Mouse (Mus musculus): ENCODE results near the gene Anxa5.
A peak's percentile ranks its signal among the peaks of the same experiment; 100 is the strongest.

The Anxa5 gene

DNA sequence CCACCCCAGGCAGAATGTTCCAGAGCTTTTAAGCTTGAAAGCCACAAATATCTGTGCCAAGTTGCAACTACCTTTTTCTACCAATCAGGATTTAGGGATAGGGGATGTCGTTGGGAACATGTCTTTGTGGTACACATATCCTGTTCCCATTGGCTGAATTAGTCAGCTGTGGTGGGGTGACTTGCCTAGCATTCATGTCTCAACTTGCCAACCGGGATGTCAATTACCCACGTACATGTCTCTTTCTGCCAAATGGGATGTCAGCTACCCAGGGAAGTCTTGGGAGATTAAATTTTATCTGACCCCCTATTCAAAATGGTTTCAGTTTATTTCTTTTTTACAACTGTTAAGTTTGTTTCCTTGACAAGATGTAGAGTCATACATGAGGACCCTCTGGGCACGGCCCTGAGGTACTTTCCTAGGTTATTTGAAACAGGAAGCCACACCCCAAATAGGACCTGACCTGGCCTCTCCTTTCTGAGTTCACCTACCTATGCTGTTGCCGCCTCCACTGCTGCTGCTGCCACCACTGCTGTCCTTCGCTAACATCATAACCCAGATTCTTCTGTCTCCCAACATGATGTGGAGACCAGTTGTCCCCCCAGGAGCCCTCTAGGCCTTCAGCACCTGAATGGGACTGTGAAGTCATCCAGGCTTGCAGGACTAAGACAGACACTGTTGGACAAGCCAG is 13.3 kb upstream of the Anxa5 start:
- DNase-seq (ENCODE audit: low read depth, low spot score), result no peak

DNA sequence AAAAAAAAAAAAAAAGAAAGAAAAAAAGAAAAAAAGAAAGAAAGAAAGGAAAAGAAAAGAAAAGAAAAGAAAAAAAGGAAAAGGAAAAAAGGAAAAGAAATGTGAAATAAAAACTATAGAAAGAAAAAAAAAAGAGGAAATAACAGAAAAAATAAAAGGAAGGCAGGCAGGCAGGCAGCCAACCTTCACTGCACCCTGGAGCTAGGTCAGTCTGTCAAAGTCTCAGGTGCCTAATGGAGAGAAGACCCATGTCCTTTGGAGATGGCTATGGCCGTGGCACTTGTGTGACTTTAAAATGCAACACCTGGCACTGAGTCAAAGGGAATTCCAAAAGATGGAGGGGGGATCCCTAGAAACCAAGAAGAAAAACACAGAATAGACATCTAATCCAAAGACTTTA is 12.7 kb upstream of the Anxa5 start:
- DNase-seq (ENCODE audit: low read depth, low spot score), result no peak

DNA sequence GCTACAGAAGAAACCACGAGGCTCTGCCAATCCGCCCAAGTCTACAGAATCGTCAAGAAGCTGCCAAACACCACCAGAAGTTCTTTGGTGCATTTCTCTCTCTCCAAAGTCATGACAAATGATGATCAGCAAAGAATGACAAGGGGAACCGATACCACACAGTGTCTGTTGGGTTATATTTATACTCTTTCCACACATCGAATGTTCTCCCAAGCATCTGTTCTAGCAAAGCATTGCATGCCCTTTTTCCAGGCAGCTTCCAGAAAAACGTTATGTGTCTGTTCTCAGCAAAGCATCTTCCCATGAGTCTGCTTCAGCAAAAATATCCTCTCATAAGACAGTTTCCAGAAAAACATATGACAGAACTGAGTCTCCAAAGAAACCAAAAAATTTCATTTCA is 11.2 kb upstream of the Anxa5 start:
- DNase-seq (ENCODE audit: low read depth, low spot score), result no peak

DNA sequence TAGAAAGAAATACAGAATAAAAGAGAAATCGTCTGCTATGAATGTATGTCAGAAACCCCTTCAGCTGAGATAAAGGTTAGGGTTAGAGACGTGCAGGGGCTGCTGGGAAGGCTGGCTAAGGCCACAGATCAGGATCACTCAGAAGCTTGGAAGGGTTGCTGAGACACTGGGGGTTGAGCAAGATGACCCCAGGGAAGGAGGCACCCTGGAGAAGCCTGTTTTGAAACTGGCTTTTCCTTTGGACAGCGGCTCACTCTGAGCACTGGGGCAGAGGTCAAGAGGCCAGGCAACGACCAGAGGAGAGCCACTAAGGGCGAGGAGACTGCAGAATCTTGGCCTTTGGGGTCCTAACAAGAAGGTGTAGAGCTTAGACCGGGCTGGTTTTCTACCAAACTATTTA is 10.5 kb upstream of the Anxa5 start:
- DNase-seq (ENCODE audit: low read depth, low spot score), result no peak

DNA sequence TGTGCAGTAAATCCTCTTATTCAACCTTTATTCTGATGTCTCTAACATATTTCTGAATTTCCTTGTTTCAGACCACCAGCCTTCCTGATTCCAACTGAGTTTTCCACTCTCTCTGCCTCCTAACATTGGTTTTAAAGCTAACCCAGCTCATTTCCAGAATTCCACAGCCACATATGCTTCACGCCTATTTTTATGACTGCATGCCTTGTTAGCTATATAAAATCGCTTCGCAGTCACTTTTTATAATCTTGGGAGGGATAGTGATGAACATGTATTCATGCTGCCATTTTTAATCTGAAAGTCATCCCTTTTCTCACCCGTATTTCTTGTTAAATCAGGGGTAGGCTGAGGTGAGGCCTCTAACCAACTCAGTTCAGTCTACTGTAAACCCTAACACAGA is 8.6 kb upstream of the Anxa5 start:
- no peak for DNase-seq (ENCODE audit: low read depth, low spot score)

DNA sequence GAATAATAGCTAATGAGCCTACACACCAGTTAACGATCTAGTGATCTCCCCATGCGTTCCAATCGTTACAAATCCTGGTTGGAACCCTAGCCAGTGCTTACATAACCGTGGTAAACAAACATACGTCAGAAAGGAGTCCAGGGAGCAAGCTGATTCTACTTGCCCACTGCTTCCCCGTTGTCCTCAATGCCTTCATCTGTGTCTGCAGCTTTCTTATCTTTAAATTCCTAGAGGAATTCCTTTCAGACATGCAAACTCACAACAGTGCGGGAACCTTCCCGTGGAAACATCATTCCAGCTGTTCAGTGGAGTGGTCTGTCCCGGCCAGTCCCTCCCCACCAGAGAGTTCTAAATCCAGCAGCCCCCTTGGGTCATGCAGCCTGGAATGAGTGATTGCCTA is 7.2 kb upstream of the Anxa5 start:
- no peak for DNase-seq (ENCODE audit: low read depth, low spot score)

DNA sequence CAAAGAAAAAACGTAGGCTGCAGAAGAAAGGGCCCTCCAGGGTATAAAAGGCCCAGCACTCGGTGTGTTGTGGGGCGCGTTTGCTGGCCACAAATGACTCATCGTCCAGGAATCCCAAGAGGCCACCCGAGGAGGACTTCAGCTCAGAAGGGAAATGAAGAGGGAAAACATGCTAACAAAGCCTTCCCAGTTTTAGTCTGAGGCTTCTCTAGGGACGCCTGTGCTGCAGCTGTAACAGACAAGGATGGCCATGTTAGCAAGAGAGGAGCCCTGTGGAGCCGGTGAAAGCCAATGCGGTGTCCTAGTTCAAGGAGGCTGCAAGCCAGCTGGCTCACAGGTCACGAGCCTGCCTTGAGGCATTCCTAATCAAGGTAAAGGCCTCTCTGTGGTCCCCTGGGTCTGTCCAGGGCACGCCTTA is 6.1 kb upstream of the Anxa5 start:
- DNase-seq (ENCODE audit: low read depth, low spot score), result peak; percentile 74

DNA sequence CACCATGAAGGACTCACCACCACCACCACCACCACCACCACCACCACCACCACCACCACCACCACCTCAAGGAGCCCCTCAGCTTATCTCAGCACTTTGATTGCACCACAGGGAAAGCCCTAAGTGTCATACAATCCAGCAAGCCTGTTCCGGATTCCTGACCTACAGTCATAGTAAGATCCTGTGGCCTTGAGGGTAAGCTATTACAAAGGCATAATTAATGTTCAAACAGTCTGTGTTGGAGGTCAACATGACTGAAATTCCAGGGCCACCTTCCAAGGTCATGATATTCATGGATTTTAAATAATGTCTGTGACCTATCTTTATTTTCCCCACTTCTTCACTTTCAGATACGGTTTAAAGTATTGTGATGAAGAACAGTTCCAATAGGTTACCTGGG is 4.8 kb upstream of the Anxa5 start:
- DNase-seq (ENCODE audit: low read depth, low spot score), result no peak

DNA sequence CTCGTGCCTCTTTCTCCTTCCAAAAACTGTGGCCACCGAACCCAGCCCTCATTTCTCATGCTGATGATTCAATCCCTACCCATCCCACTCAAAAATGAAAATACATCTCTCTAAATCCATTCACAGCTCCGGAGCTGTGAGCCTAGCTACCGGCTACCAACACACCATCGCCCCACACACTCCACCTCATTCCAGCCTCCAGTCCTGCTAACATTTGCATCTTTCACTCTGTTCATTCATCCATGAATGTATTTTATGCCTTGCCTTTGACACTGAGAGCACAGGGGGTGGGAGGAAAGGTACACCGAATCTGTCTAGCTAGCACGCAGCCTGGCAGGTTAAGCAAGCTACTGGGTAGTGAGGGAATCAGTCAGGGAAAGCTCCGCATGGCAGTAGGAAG is 3.1 kb upstream of the Anxa5 start:
- DNase-seq (ENCODE audit: low read depth, low spot score), result no peak

DNA sequence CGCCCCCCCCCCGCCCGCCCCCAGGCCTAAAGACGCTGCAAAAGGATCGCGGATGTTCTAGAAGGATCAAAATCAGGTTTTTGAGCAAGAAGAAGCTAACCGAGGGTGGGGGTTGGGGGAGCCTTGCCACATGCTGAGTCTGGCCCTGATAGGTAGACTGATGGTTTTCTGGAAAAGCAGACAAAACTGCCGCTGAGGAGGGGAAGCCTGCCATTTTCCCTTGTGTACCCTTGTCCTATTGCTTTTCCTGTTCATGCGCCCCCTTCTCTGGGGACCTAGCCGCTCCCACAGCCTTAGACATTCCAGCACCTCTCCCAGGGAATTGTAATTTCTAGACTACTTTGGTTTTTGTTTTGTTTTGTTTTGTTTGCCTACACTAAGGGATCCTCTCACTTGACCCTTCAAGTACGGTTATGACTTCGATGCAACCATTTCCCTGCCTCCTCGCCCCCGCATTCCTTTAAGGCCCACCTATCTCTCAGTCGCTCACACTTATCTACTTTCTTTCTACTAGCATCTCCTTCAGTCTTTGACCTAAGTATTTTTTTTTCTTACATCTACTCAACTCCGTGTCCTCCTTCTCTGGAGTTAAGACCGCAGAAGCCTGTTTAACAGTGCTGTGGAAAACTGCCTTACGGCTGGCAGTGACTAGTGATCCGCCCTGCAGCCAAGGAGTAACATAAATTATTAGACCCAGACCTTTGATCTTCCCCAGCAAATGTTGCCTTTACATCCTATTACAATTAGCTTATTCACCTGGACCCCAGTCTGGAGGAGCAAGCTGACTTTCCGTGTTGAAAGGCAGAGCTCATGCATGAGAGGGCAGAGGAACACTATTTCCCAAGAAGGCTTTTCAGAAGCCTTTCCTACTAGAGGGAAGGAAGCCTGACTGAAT is 814 bp upstream of the Anxa5 start:
- no peak for DNase-seq (ENCODE audit: low read depth, low spot score)

DNA sequence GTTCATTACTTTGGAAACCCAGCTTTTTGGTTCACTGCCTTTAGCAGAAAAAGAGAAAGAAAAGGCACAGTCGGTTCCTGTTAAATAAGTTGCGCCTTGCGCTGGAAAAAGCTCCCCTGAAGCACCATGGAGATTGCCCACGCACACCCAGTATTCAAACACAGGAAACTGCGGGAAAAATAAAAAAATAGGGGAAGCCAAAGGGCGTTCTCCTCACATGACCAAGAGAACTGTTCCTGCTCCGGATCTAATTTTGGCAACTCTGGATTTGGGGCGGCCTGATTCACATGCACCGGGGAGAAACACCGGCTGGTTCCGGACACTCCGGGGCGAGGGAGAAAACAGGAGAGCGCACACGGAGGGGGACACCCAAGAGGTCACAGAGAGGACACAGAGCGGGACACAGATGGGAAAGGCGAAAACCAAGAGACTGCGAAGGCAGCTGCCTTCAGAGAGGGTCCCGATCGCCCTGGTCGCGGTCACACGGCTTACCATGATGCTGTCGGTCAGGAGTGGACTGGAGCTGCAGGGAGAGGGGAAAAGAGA is 683 bp downstream of the Anxa5 start:
- DNase-seq (ENCODE audit: low read depth, low spot score), result no peak

DNA sequence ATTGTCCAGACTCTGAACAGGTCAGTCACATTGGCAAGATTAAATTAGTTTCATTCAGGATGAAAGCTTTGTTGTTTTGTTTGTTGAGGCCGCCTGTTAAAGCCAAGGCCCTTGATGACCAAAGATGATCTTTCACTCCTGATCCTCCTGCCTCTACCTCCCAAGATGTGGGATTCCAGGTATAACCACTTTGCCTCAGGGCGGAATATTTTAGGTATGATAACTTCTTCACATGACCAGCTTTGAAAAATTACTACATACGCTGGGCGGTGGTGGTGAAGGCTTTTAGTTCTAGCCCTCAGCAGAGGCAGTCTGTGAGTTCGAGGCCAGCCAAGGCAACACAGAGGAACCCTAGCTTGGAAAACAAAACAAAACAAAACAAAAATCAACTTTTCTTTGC is 1.3 kb downstream of the Anxa5 start:
- no peak for DNase-seq (ENCODE audit: low read depth, low spot score)

DNA sequence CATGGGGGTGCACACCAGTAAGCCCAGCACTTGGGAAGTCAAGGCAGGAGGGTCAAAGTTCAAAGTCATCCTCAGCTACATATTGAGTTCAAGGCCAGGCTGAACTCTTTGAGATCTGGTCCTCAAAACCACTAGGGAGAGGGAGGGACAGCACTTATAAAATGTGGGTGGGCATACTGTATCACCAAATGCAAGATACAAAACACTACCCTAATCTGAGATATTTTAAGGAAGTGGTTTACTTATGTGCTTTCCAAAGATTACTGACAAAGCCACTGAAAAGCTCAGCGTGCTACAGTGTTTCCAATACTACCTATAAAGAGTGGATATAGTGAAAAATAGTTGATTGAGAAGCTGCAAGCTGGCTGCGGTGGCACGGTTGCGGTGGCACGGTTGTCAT is 2.5 kb downstream of the Anxa5 start:
- DNase-seq (ENCODE audit: low read depth, low spot score), result no peak

DNA sequence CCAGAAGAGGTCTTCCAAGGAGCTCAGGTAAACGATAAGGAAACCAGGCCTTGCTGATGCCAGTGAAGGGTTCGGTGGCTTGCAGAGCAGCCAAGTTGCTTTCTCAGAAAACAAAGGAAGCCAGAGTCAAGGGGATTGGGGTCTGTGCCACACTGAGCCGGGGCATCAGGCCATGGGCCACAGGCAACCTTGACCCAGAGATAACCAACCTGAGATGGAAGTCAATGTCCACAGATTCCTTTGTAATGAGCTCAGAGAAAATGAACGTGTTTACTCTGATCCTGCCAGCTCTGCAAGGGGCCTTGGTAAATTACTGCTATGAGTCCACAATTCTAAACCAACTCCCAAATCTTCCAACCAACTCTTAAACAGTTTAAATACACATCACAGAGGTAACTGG is 3.8 kb downstream of the Anxa5 start:
- no peak for DNase-seq (ENCODE audit: low read depth, low spot score)

DNA sequence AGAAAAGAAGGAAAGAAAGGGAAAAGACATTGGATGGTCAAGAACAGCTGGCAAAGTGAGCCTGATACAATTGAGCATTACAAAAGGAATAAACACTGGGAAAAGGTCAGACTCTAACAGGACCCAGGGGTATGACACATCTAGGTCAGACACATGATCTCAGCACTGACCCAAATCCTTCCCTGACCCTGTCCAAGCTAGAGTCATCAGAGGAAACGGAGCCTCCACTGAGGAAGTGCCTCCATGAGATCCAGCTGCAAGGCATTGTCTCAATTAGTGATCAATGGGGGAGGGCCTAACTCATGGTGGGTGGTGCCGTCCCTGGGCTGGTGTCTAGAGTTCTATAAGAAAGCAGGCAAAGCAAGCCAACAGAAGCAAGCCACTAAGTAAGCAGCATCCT is 6.8 kb downstream of the Anxa5 start:
- DNase-seq (ENCODE audit: low read depth, low spot score), result no peak

DNA sequence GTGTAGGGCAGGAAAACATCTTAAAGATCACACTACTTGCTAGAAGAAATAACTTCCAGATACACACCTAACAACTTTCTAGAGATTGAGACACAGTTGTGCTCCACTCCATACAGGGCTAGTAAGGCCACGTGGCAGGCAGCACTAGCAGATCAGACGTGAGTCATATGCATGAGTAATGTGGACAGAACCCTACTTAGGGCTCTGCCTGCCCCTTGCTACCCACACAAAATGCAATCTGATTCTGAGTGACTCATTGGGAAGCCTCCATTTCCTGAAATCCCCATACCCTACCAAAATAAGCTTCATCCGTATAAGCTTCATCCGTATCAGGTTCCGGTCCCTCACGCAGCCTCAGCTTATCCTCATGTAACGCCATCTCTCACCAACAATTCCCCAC is 8.1 kb downstream of the Anxa5 start:
- DNase-seq (ENCODE audit: low read depth, low spot score), result no peak

DNA sequence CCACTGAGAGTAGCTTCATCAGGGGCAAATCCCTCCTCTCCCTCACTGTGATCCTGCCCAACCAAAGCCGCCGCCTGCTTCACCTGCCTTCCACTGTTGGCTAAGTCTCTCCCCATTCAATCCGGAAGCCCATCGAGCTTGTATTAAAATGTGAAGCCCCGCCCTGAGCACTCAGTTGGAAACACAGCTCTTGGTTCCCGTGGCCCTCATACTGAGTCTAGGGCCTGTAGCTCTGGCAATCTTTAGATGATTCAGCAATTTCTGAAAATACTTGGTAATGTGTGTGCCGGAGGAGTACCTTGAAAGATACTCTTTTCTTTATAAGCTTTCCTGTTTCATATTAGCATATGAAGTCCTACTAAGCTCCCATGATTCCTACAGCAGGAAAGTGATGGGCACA is 10.2 kb downstream of the Anxa5 start:
- DNase-seq (ENCODE audit: low read depth, low spot score), result no peak

DNA sequence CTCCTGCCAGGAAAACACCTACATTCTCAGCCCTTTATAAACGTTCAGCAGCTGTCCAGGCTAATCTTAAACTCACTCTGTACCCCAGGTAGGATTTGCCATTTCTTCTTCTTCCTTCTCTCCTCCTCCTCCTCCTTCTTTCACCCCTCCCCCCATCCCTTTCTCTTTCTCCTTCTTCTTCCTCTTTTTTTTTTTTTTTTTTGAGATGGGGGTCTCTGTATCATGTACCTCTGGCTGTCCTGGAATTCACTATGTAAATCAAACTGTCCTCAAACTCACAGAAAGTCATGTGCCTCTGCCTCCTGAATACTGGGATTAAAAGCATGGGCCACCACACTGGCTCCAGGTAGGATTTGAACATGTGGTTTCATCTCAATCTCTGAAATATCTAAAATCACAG is 13.3 kb downstream of the Anxa5 start:
- DNase-seq (ENCODE audit: low read depth, low spot score), result no peak

DNA sequence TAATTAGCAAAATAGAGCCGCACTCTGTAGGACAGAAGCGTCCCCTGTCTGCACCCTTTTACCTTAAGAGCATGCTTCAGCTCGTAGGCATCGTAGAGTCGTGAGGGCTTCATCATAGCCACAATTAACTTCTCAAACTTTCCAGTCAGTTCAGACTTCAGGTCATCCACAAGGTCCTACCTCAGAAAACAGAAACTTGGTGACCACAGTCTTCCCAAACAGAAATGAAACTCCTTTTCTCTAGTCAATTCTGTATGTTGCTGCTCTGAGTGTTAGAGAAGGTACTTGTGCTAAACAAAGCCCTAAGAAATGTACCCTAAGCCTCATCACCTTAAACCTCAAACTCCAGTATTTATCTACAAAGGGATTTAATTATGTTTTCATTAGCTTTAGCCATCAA is 13.9 kb downstream of the Anxa5 start:
- DNase-seq (ENCODE audit: low read depth, low spot score), result no peak

DNA sequence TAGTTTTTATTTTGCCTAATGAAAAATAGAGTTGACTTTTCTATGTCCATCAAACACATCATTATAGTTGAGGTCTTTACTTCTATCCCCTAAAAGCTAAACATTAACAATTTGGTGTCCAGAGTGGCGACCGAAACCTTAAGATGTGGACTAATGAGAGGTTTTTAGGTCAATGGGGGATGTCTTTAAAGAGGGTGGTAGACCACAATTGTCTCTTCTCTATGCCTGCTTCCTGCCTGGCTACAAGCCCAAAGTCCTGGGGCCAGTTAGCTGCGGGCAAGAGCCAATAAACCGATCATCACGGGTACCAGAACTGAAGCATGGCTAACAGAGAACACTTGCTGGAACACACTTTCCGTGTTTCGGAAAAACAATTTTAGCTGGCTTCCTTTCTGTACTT is 15.0 kb downstream of the Anxa5 start:
- no peak for DNase-seq (ENCODE audit: low read depth, low spot score)

DNA sequence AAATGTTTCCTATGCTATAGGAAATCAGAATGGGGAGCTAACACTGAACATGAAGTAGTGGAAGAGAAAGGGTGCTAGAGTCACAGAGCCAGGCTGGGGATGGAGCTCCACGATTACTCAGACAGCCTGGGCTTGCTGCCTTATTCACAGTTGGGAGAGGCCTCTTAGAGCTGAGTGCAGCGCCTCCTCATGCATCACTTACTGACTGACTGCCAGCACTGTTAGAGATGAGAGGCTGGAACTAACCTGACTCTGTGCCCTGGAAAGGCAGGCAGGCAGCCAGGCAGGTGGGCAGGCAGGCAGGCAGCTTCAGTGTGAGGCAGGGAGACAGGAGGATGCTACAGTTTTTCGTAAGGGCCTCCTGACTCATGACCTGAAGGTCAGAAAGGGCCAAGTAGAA is 20.1 kb downstream of the Anxa5 start:
- no peak for DNase-seq (ENCODE audit: low read depth, low spot score)

DNA sequence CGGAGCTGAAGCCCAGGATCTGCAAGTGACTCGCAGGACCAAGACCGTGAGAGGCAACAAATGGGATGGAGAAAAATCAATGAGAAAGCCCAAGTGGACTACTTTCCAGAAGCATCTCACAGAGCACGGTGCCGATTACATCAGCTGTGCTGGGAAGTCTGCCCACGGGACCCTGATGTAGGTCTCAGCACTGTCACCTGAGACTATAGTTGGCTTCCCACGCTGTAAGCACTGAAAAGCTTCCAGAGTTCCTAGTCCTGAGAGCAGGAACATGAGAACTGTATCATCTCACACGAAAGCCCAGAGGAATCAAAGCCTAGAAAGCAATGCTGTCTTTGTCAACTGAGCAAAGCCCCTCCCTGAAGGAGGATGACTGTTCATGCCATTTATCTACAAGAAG is 20.6 kb downstream of the Anxa5 start:
- DNase-seq (ENCODE audit: low read depth, low spot score), result no peak

DNA sequence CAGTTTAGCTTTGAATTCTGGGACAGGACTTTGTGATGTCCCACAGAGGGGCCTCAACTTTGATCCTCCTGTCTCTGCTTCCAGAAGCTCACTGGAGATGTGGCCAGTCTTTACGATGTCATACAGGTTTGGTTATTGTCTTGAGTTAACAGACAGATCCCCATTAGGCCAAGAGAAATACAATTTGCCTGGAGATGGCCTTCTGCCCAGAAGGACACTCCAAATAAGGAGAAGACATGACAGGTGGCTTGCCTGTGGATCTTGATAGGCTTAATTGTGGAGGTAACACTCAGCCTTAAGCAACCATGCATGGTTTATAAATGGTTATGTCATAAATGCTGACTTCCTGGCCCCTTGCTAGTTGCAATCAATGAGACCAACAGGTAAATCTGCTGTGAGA is 23.2 kb downstream of the Anxa5 start:
- no peak for DNase-seq (ENCODE audit: low read depth, low spot score)

Measured in mesoderm, embryonic 11.5 days (tissue).